Mouse (Mus musculus): ENCODE measurements around the gene Gm21987. TPM values are rescaled to one million over a fixed set of nuclear protein-coding genes. Genes with fewer than 3 reads are reported as not detected.

Gene Gm21987
- polyA plus RNA-seq (2012; rRNA removed; ENCODE audit: low replicate concordance), result not detected in 2 replicates

GRCm38 (mm10) chr16:38346529-38347325, at the start of gene Gm21987, which contains the start of gene Cox17:
TSS of gene Gm21987 (plus strand) at chr16:38347040.
TSS of gene Cox17 (plus strand) at chr16:38346991.

GRCm38 (mm10) chr16:38341396-38342324, 5.2 kb upstream of the Gm21987 start, which contains the start of gene Maats1:
TSS of gene Maats1 (minus strand) at chr16:38342143.

GRCm38 (mm10) chr16:38361933-38362332, 15.1 kb downstream of the Gm21987 start, which contains the start of gene Popdc2:
TSS of gene Popdc2 (plus strand) at chr16:38362209.

Other genes with a start within 250 kb of the Gm21987 start
- 0.10 TPM in 1 of 2 replicates, not detected in the other for gene Nr1i2, start 52.2 kb upstream of the Gm21987 start, polyA plus RNA-seq (2012; rRNA removed; ENCODE audit: low replicate concordance)
- gene Maats1, start 4.9 kb upstream of the Gm21987 start, polyA plus RNA-seq (2012; rRNA removed; ENCODE audit: low replicate concordance), result 0.06 and 0.07 TPM in 2 replicates
- 50.9 and 52.2 TPM in 2 replicates for gene Cox17, start within 50 bp of the Gm21987 start, polyA plus RNA-seq (2012; rRNA removed; ENCODE audit: low replicate concordance)
- gene Popdc2, start 15.2 kb downstream of the Gm21987 start, polyA plus RNA-seq (2012; rRNA removed; ENCODE audit: low replicate concordance), result 10.9 and 32.5 TPM in 2 replicates
- gene Pla1a, start 86.1 kb downstream of the Gm21987 start, polyA plus RNA-seq (2012; rRNA removed; ENCODE audit: low replicate concordance), result 49.3 and 72.5 TPM in 2 replicates
- 44.9 and 51.0 TPM in 2 replicates for gene Adprh, start 105.7 kb downstream of the Gm21987 start, polyA plus RNA-seq (2012; rRNA removed; ENCODE audit: low replicate concordance)
- gene Cd80, start 108.5 kb downstream of the Gm21987 start, polyA plus RNA-seq (2012; rRNA removed; ENCODE audit: low replicate concordance), result 1.1 and 1.8 TPM in 2 replicates
- 16.8 and 35.9 TPM in 2 replicates for gene Timmdc1, start 175.6 kb downstream of the Gm21987 start, polyA plus RNA-seq (2012; rRNA removed; ENCODE audit: low replicate concordance)
- gene Poglut1, start 203.2 kb downstream of the Gm21987 start, polyA plus RNA-seq (2012; rRNA removed; ENCODE audit: low replicate concordance), result 20.6 and 40.5 TPM in 2 replicates
- 68.7 and 171 TPM in 2 replicates for gene Tmem39a, start 211.7 kb downstream of the Gm21987 start, polyA plus RNA-seq (2012; rRNA removed; ENCODE audit: low replicate concordance)